Mouse (Mus musculus): Measurements from ENCODE around the gene Mxi1.
A peak's percentile ranks its signal among the peaks of the same experiment; 100 is the strongest.

Gene Mxi1

DNA sequence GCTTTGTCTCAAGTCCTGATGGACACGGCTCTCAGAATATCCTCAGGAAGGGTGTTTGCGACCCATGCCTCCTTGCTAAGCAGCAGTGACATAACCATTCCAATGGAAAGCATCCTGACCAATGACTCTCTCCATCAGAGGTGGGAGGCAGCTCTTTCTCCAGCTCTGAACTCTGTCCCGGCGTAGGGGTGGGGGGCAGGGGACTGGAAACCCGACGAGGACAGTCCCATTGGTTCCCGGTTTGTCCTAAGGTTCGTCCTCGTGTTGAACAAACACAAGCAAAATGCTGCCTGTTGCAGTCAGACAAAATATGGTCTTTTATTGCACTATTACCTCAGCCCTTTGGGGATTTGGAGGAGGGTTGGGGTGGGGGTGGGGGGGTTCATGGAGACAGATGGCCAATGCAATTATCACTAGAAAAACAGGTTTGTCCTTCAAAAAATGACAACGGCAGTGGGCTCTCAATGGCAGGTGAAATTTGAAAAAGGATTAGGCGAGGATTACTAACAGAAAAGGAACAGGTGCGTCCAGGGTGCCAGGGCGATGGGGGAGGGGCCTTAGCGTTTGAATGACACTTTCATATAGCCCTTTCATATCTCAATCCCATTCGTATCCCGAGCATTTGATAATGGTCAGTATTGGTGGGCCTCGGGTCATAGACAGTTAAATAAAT lies 11.0 kb upstream of the Mxi1 start:
- DNase-seq (ENCODE audit: extremely low read depth, low read depth, low spot score) = no peak

DNA sequence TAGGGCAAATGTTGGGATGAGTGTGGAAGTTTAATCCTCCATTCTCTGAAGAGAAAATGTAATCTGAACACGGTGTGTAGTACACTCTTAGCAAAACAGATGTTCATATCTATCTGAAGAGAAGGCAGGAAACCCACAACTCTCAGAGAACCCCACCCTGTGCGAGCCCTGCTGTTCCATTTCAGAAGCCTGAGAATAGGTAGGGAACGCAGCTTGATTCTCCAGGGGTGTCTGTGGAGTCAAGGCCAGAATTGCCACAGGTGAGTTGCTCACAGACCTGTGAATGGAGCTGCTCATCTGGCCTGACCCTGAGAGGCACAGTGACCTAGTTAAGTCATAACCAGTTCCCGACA lies 10.5 kb upstream of the Mxi1 start:
- no peak for DNase-seq (ENCODE audit: extremely low read depth, low read depth, low spot score)

DNA sequence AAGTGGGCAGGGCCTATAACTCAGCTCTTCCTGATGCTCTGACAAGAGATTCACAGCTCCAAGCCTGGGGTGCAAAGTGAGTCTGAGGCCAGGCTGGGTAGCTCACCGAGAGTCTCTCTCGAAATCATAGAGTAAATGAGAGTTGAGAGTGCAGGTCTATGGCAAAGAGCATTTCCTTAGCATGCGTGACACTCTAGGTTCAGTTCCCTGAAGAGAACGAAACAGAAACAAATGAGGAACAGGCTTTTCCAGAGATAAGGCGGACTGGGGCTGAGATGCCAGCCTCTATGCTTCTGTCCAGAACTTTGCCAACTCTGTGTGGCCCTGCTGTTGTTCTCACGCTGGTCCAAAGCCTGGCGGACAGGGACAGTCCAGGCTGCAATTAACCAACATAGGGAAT lies 6.9 kb upstream of the Mxi1 start:
- no peak for DNase-seq (ENCODE audit: extremely low read depth, low read depth, low spot score)

DNA sequence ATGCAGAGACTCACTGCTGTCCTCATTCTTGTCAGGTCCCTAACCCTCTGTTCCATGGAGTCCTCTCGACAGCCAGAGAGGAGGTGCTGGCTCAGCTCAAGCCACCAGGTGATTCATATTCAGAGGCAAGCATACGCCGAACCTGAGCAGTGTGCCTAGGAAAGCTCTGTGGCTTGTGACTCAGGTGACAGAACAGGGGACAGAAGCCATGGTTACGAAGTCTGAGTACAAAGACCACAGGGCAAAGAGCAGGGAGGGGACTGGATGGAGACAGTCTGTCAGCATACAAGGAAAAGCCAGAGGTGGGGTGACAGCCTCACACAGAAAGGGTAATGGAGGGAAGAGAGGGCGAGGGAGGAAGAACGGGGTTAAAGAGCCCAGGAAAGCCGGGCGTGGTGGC lies 4.7 kb upstream of the Mxi1 start:
- DNase-seq (ENCODE audit: extremely low read depth, low read depth, low spot score) = no peak

DNA sequence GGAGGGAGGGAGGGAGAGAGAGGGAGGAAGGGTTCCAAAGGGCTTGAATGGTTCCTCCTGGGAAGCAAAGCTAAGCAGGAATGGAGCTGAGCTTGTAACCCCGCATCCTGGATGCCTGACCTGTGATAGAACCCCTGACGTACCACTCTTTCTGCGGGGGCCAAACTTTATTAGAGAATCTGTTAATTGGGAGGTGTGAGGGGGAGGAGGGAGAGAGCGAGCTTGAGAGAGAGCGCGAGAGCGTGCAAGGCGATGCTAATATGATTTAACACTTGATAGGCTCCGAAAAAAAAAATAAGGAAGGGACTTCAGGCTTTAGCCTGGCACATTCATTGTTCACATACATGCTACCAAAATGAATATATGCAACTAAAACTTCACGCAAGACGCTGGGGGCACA lies 3.6 kb upstream of the Mxi1 start:
- DNase-seq (ENCODE audit: extremely low read depth, low read depth, low spot score) = no peak

DNA sequence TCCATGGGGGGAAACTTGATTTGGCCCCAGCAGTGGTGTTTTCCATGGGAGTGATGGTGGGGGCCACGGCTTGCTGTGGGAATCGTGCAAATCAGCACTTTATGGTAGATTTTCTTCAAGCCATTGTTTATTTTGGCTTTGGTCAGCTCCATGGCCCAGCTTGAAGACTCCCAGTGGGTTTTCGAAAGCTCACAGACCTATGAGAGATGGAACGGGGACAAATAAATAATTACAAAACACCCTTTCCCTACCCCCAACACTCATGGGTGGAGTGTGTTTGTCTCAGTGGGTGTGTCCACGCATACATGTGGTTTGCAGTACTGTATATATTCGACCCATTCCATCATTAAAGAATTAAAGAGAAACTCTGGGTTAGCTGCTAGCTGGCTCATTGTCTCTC lies 3.1 kb upstream of the Mxi1 start:
- no peak for DNase-seq (ENCODE audit: extremely low read depth, low read depth, low spot score)

DNA sequence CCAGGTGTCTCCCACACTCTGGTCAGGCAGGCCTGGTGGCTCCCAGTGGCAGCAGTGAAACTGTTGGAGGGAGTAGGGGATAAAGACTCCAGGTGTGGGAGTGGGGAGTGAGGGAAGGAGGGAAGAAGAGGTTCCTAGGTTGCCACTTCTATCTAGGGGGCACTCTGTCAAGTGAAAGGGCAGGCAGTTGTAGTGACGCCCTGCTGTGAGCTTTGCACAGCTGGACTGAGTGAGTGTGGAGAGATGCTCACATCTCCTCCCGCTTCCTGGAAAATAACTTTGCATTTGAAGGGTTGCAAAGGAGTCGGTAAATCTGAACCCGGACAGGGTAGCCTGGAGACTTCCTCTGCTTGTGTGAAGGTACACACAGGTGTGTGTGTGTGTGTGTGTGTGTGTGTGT lies 687 bp upstream of the Mxi1 start:
- DNase-seq (ENCODE audit: extremely low read depth, low read depth, low spot score) = no peak

DNA sequence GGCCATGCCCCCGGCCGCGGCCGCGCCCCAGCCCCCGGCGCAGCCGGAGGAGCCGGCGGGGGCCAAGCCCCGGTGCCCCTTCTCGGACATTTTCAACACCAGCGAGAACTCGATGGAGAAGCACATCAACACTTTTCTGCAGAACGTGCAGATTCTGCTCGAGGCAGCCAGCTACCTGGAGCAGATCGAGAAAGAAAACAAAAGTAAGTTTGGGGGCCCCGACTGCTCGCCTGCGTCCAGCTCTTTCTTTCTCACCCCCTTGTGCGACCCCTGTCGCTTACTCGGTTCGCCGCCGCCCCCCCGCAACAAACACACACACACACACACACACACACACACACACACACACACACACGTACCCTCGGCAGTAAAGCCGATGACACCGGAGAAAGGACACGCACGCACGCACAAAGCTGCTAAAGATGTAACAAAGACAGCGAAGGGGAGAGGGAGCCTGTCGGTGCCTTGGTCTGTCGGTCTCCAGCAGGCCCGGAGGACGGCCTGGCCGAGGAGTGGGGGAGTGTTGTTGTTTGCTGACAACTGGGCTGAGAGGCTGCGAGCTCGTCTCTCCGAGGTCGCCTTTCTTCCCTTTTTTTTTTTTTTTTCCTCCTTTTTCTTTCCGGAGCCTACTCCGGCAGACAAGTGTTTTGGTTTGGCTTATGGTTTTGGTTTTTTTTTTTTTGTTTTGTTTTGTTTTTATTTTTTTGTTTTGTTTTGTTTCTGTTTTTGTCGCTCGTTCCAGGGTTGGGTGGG lies 629 bp downstream of the Mxi1 start:
- no peak for DNase-seq (ENCODE audit: extremely low read depth, low read depth, low spot score)

DNA sequence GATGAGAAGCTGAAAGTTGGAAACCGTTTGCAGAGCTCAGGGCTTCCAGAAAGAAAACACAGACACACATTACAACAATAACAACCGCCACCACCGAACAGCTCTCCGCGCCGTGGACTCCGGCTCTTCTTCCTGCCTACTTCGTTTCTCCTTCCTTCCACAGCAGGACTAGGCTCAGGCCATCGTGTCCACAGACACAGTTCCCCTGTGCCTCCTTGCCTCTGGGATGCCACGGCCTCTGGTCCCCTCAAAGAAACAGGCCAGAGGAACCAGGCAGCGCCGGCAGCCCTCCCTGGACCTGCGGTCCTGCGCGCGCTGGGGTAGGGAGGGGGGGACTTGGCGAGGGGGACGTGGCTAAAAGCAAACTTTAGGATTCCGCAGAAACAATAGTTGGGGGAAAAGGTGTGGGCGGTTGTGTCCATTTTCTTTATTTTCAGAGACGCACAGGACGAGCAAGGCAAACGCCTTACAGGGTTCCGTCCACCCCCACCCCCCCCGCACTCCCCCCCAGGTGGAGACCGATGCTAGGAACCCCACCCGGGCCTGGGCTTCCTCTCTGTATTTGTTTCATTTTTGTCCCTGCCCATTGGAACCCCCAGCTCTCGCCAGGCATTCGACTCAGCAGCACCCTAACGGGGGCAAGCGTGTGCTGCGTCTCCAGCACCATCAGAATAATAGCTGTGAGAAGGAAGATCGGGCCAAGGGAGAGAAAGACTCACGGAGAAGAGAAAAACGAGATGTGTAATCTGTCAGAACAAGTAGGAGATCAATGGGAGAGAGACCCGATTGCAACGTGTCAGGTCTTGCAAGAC lies 1.4 kb downstream of the Mxi1 start:
- DNase-seq (ENCODE audit: extremely low read depth, low read depth, low spot score) = no peak

DNA sequence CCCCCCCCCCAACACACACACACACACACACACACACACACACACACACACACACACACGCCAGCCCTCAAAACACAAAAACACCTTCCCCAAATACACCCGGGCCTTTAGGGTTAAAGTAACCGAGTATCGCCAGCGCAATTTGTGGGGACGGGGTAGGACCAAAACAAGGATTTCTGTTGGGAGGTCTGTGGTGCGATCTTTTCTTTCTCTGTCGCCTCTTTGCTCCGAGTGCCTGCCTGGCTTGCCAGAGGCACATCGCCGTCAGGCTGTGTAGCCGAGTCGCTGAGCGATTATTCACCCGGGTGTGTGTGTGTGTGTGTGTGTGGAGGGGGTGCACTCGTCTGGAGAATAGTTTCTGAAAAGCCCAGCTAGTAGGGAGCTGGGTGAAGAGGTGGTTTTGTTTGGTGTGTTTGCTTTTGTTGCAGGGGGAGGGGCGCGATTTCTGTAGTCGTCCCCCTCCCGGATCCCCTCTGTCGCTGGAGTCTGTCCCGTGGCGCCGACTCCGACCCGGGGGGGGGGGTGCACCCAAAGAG lies 2.1 kb downstream of the Mxi1 start:
- DNase-seq (ENCODE audit: extremely low read depth, low read depth, low spot score) = no peak

DNA sequence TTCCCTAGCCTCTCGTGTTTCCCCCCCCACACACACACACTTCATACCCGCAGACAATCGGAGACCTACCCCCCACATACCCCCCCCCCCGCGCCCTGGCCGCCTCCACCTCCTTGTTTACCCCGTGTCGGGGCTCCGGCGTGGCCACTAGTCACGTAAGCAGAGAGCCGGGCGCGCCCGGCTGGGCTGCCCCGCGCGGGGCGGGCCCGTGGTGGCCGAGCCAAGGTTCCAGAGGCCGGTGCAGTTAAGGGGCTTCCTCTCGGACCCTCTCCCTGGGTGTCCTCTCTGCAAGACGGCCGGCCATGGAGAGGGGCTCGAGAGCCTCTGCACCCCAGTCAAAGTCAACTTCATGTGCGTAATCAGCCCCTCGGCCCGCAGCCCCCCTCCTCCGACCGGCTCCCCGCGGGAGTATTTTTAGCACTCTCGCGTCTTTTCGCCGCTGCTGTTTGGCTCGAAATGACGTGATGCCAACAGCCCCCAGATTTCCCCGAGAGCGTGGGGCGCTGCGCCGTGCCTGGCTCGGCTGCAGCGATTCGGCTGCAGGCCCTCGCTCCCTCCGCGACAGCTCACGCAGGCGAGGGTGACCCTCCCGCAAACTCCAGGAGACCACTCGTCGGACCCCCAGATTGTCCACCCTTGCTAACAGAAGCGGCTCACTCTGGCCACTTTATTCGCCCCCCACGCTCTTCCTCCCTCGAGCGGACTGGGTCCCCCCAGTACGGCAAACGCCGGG lies 2.8 kb downstream of the Mxi1 start:
- no peak for DNase-seq (ENCODE audit: extremely low read depth, low read depth, low spot score)

DNA sequence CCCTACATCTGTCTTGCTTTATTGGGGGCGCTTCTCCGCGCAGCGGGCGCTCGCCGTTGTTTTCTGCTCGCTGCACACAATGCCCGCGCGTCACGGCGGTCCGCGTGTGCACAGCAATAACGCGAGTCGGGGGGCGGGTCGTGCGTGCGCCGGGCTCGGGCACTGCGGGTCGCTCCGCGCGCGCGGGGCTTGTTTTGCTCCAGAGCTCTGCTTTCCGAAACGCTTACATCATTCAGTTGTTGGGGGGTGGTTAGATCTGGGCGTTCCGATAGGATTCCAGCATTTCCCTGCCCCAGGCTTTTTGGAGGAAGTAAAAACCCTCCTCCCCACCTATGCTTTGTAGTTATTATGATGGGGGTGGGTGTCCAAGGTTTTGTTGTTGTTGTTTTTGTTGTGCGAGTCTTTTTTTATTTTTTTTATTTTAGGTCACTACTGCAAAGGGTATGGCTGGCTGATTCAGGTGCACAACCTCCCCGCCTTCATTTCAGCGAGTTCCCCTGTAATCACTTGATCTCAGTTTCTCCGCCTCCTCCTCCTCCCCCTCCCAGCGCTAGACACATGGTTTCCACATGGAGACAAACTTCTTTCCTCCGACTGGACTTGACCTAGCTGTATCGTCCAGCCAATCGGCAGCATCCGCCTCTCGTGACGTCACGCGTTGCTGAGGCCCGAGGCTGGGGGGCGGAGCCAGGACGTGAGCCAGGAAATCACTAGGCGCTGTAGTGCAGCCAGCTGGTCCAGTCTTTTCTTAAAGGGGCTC lies 3.5 kb downstream of the Mxi1 start:
- DNase-seq (ENCODE audit: extremely low read depth, low read depth, low spot score) = peak; percentile 85

DNA sequence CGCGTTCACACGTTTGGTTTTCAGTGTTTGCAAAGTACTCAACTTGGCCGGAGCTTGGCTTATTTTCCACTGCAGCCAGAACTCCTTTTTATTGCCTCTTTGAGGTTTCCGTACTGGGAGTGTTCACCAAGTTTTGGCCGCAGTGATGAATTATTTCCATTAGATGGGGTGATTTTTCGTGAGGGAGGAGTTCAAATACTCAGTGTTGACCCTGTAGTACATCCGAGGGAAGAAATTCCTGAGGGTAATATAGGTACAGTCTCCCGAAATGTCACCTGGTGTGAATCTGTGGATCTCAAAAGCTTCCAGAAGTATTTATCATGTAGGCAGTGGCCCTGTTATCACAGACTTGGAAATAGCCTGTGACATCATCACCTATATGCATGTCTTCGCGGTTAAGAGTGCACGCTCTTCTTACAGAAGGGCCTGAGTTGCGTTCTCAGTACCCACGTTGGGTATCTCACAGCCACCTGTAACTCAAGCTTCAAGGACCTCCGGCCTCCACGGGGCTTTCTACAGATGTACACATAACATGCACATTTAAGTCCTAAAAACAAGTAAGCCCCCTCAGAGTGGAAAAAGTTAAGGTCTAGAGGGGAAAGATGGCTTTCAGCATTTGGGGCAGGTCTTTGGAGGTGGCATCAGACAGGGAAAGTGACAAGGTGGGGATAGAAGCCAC lies 4.4 kb downstream of the Mxi1 start:
- DNase-seq (ENCODE audit: extremely low read depth, low read depth, low spot score) = no peak

DNA sequence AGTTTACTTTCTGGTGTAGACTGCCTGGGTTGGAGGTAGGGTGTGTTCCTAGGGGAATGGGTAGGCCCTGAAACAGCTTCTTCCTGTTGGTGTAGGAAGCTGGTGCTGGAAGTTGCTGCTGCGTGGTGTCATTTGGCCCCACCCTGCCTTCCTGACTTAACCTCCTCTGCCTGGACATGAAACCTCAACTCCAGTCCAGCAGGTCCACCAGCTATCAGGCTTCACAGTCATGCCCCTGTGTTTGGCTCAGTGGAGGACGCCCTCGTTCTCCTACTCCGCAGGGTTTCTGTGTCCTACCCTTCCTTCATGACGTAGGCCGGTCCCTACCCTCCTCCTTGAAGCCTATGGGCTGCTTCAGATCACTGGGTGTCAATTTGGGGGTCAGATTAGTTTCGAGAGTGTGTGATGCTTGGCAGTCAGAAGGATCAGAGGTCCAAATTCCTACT lies 4.9 kb downstream of the Mxi1 start:
- no peak for DNase-seq (ENCODE audit: extremely low read depth, low read depth, low spot score)

DNA sequence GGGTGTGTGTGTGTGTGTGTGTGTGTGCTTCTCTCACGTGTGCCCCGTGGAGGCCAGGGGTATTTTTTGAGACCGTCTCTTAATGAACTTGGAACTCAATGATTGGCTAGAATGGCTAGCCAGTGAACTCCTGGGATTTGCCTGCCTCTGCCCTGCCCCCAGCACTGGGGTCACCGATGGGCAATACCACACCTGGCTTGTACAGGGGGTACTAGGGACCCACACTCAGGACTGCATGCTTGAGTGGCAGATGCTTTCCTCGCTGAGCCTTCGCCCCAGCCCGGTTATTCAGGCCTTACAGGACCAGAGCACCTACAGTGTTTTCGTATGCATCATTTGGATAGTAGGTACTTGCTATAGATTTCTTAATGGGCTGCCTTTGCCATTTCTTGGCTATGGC lies 5.8 kb downstream of the Mxi1 start:
- no peak for DNase-seq (ENCODE audit: extremely low read depth, low read depth, low spot score)

DNA sequence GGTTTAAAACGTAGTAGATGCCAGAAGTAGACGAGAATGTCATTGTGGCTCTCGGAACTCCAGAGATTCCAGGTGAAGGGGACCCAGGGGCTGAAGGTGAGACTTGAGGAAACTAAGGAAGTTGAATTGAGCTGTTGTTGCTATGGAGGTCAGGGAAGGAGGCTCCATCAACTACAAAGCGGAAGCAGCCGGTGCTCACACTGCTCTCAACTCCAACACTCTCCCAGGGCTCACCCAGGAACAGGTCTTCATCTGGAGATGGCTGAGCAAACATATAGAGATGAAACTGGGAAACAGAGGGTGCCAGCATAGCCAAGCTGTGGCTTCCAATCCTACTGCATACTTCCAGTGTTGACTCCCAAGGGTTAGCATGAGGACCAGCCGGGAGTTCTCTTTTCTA lies 6.6 kb downstream of the Mxi1 start:
- DNase-seq (ENCODE audit: extremely low read depth, low read depth, low spot score) = no peak

DNA sequence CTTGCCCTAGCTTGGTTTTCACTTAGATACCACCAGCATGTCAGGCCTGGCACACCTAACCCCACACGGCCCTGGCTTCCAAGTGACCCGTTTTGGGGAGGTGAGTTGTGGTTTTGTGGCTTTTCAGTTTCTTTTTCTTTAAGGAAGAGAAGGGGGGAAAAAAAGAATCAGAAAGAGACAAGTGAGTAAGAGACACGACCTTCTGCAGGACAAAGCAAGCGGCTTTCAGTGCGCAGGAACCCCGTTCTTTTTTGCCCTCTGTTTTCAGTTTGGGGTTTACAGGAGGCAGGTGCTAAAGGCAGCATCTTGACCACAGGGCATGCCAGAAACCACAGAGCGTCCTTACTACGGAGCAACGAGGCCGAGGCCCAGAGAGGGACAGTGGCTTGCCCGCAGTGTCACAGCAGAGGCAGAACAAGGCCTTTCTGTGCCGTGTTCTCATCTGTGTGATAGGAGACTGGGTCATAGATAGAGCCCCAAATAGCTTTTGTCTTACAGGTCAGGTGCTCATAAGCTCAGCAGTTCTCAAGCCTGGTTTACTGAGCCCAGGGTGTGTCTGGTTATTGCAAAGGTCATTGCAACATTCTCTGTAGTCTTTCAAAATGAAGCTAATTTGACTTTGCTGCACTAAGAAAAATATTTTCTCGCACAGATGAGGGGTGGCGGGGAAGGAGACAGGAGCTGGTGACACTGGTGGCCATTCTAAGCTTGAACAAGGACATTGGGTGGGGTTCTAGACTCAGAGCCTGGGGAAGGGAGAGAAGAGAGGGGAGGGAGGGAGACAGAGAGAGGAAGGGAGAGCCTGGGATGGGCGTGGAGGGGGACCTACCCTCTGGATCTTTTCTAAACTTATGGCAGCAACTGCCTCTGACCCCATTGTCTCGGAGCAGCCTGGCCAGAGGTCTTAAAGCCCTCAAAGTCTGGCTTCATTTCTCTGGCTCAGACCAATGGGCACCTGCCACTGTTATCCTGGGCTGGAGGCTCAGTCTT lies 8.1 kb downstream of the Mxi1 start:
- DNase-seq (ENCODE audit: extremely low read depth, low read depth, low spot score) = no peak

DNA sequence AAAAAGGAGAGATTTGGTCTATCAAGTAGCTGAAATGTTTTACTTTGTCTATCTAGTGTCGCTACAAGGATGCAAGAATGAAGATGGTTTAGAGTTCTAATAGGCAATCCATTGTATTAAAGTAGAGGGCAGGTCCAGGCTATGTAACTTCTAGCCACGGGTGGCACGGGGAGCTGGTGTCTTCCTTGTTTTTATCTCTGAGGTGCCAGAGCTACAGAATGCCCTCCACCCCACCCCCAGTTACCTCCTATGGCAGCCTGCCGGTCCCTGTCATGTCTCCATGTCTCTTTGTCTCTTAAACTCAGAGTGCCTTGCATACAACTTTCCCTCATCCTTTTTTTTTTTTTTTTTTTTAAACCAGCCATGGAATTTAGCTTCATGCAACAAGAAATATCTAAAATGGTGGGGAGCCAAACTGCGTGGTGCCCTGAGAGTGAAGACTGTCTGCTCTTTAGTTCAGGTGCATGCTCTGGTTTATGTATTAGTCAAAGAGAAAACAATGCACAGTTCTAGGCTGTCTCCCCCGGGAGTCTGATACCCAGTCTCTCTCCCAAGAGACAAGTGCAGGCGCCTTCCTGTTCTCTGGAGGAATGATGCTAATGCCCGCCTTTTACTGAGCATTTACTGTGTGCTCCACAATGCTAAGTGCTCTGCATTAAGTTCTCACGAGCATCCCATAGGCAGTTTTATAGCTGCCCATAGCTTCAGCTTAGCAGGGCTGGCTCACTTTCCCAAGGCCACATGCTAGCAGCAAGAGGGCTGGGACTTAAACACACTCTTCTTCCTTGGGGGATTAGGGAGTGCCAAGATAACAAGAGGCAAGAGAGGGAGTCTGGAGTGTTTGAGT lies 10.2 kb downstream of the Mxi1 start:
- no peak for DNase-seq (ENCODE audit: extremely low read depth, low read depth, low spot score)
